Mouse (Mus musculus) CD4-positive naive resting alpha-beta T cell, adult 57 days (primary cell): ENCODE measurements around the gene Ppl. TPM values are rescaled to one million over a fixed set of nuclear protein-coding genes. Genes with fewer than 3 reads are reported as not detected.

Experiments used
- total RNA-seq: library from RNA; stranded (reverse); gene quantifications from one replicate; pipeline ENCODE4 v1.2.4, GENCODE M21; 2023

Gene Ppl
- total RNA-seq = 1.2 TPM

DNA sequence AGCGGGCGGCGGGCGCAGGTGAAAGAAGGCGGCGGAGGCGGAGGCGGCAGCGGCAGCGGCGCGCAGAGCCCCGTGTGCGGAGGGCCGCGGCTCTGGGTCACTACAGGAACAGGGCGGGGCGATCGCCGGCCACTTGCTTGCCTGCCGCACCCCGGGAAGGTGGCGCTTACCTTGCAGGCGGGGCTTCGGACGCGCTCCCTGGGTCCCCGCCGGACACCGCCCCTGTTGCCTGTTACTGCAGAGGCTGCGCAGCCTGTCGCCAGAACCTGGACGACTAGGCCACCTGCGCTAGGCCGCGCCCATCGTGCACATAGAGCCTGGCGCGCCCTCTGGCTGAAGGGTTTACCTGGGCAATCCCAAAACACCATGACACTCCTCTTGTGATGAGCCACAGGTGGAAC lies at the start of gene Ppl:
Gene Ppl (minus strand): TSS at position 21 of the 401 bp plus-strand sequence.

DNA sequence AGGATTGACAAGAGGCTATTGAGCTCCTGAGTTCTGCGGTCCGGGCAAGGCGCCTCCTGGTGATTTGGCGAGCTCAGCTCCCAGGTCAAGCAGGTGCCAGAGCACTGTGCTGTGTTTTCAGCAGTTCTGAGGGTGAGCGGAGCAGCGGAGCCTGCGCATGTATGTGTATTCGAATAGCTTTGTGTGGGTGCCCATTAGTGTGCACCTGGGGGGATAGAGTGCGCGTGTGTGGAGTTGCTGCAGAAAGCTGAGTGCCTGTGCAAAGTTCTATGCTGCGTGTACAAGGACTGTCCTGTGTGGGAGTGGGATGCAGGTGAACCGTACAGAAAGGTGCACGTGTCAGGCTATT lies 14.8 kb upstream of the Ppl start, which contains the start of gene Sec14l5:
Gene Sec14l5 (plus strand): TSS at position 73 of the 349 bp plus-strand sequence.

DNA sequence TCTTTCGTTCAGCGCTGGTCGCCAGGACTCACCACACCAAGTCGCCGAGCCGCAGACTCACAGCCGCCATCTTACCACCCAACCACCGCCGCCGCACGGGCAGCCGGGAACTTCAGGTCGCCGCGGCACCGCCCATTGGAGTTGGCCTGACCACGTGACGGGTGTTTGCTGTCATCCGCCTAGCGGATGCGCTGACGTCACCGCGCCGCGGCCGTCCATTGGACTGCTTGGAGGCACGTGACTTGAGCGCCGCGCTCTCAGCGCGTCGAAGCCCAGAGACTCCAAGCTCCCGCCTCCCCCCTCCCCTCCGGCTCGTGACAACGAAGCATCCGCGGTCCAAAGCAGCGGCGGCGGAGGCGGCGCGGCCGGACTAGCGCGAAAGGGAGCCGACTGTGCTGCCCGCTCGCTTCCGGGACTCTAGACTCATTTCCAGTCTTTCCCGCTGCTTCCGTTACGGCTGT lies 82.4 kb downstream of the Ppl start, which contains the start of the genes Glyr1 and Ubn1:
Gene Glyr1 (minus strand): TSS at position 90 of the 461 bp plus-strand sequence.
Gene Ubn1 (plus strand): TSS at position 284 of the 461 bp plus-strand sequence.

Other genes with a start within 250 kb of the Ppl start
- 76.2 TPM for gene Mgrn1, start 246.2 kb downstream of the Ppl start, total RNA-seq
- 48.4 TPM for gene Nudt16l1, start 193.7 kb downstream of the Ppl start, total RNA-seq
- 63.4 TPM for gene Anks3, start 168.2 kb downstream of the Ppl start, total RNA-seq
- not detected for gene Sept12, start 134.6 kb downstream of the Ppl start, total RNA-seq
- gene Smim22, start 125.1 kb downstream of the Ppl start, total RNA-seq = not detected
- 18.5 TPM for gene Rogdi, start 118.9 kb downstream of the Ppl start, total RNA-seq
- gene Glyr1, start 82.6 kb downstream of the Ppl start, total RNA-seq = 113 TPM
- 120 TPM for gene Ubn1, start 82.4 kb downstream of the Ppl start, total RNA-seq
- not detected for gene Sec14l5, start 14.7 kb upstream of the Ppl start, total RNA-seq
- 25.3 TPM for gene Nagpa, start 71.6 kb upstream of the Ppl start, total RNA-seq
- gene AU021092, start 89.9 kb upstream of the Ppl start, total RNA-seq = 0.41 TPM
- gene Alg1, start 101.2 kb upstream of the Ppl start, total RNA-seq = 33.2 TPM
- gene Eef2kmt, start 123.6 kb upstream of the Ppl start, total RNA-seq = 22.9 TPM